Mouse (Mus musculus) ES-E14 (cell line): Measurements from ENCODE around the gene Kazald1.

ENCODE experiments used
- CHD2 ChIP-seq: IDR thresholded peaks from 2 replicates; pipeline ENCODE4 v1.6.1; 2014; ENCODE audit warnings: mild to moderate bottlenecking, low read depth, low read length, inconsistent platforms
- HCFC1 ChIP-seq: IDR thresholded peaks from 2 replicates; pipeline ENCODE4 v1.6.1; 2012; ENCODE audit warnings: low read length, inconsistent platforms, borderline replicate concordance; ENCODE audit not compliant: insufficient read depth
- MAFK ChIP-seq: IDR thresholded peaks from 2 replicates; pipeline ENCODE4 v1.6.1; 2014; ENCODE audit warnings: mild to moderate bottlenecking, low read depth, low read length, inconsistent platforms; ENCODE audit not compliant: insufficient read depth
- ZNF384 ChIP-seq: IDR thresholded peaks from 2 replicates; pipeline ENCODE4 v1.6.1; 2012; ENCODE audit warnings: low read depth, low read length, inconsistent platforms

DNA sequence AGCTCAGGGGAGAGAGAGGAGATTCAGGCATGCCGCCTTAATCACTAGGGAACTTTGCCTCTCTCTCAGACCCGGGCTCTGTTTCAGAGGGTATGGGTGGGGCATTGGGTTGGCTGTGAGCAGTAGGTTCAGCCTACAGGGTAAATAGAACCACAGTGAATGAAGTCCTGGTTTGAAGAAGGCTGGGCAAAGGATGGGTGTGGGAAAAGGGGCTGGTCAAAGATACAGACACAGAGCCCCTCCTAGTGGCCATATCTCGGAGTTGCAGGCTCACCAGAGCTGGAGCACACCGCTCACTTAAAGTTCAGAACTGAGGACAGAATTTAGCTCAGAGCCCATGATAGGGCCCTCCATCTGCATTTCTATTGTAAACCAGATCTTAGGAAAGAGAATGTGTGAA, 43.3 kb upstream of the Kazald1 start:
- no peak for TF ChIP-seq HCFC1
- TF ChIP-seq ZNF384, result no peak
- TF ChIP-seq MAFK, result no peak
- TF ChIP-seq CHD2, result no peak
